Mouse (Mus musculus): ENCODE results near the gene Adcy7.

The Adcy7 gene

DNA sequence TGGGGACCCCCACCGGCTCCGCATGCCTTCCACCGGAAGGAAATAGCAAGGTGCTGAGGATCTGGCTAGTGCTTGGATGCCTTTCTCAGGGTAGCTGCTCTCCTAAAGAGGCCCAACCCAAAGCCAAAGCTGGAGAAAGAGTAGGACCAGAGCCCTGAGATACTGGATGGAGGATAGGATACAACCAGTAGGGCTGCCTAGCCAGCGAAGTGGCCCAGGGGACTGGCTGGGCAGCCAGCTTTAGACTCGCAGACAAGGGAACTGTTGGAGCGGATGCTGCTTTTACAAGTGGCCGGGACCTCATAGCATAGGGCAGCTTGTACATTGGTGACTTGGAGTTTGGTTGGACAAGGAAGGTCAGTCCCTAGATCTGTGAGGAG lies 838 bp downstream of the Adcy7 start:
- DNase-seq (ENCODE audit: extremely low spot score, low spot score): no peak

GRCm38 (mm10) chr8:88274090-88274489 lies 1.9 kb downstream of the Adcy7 start:
- DNase-seq (ENCODE audit: extremely low spot score, low spot score): no peak

DNA sequence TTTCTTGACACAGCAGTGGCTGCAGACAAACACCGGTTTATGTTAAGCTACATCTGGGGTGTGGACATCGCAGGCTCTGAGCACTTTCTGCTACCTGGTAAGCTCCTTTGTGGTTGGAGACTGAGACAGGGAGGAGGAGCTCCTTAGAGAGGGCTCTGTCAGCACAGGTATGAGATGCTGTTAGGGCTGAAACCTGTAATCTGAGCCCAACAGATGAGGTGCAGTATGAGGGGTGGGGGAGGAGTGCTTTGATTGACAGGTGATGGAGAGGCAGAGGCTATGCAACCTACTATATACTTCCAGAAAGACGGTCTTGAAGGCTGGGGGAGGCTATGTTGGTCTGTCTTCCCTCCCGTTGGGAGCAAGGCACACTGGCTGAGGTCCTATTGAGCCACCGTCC lies 7.0 kb downstream of the Adcy7 start:
- no peak for DNase-seq (ENCODE audit: extremely low spot score, low spot score)

DNA sequence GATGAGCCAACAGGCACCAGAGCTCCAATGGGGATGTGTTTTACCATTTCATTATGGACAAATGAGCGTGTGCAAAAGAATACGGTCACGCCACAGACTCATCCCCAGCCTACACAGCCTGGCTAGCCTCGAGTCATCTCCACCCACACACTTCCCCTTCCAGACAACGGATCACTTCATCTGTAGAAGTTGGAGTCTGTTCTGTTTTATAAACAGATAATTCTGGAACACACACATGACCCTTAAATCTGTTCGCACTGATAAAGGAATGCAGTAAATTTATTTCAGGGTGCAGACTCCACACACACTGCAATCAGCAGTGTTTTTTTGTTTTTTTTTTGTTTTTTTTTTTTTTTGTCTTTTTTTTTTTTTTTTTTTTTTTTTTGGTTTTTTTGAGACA lies 7.5 kb downstream of the Adcy7 start:
- no peak for DNase-seq (ENCODE audit: extremely low spot score, low spot score)

GRCm38 (mm10) chr8:88280904-88281303 lies 8.7 kb downstream of the Adcy7 start:
- no peak for DNase-seq (ENCODE audit: extremely low spot score, low spot score)

- DNase-seq (ENCODE audit: extremely low spot score, low spot score): peak; percentile 69
These were observed 10.5 kb downstream of the Adcy7 start for GRCm38 (mm10) chr8:88282684-88283083.

DNA sequence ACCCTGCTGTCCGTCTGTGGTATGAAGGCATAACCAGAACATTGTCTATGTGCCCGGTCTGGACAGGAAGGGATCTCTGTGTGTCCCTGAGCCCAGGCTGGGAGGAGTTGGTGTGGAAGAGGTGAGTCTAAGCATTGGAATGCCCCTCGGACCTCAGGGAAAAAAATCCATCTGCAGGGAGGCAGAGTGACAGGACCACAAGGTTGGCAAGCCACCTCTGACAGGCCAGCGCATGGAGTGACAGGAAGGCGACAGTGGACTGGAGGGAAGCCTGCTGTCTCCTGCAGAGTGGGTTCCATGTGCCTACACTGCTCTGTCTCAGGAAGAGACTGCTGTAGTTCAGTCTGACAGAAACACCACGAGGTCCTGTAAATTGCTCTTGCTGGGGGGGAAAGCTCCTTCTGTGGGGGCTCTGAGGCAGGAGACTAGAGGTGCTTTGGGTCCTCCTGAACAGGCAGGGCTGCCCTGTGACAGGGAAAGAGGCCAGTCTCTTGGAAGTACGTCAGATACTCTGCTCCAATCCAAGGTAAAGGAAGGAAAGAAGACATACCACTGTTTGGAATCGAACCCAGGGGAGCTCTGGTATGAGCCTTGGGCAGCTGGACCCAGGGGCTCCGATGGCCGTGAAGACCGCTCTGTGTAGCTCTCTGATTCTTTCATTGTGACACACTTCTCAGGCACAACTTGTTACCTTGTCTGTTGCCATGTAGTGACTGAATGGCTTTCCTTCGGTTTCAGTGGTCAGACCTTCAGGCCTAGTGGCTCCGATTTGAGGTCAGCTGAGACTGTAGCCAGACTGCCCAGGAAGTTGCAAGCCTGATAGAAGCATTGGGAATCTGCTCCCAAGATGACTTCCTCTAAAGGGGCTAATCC lies 11.3 kb downstream of the Adcy7 start:
- DNase-seq (ENCODE audit: extremely low spot score, low spot score): no peak

DNA sequence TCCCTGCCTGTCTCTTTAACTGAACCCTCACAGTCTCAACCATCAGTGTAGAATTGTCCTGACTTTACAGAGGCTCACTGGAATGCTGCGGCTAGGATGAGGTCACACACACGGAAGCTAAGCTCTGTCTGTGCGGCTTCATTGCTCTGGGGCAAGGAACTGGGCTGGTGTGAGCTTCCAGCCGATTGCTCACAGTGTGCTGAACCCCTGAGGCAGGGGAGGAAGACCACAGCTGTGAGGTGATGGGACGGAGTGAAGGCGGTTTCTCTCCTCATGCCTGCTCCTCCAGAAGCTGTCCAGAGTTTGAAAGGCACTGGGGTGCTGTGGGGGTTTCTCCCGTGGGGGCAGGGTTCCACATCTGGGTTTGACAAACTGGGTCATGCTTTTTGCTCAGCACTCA lies 12.5 kb downstream of the Adcy7 start:
- DNase-seq (ENCODE audit: extremely low spot score, low spot score): no peak

- DNase-seq (ENCODE audit: extremely low spot score, low spot score): no peak
These were observed 13.5 kb downstream of the Adcy7 start for GRCm38 (mm10) chr8:88285469-88286356.

DNA sequence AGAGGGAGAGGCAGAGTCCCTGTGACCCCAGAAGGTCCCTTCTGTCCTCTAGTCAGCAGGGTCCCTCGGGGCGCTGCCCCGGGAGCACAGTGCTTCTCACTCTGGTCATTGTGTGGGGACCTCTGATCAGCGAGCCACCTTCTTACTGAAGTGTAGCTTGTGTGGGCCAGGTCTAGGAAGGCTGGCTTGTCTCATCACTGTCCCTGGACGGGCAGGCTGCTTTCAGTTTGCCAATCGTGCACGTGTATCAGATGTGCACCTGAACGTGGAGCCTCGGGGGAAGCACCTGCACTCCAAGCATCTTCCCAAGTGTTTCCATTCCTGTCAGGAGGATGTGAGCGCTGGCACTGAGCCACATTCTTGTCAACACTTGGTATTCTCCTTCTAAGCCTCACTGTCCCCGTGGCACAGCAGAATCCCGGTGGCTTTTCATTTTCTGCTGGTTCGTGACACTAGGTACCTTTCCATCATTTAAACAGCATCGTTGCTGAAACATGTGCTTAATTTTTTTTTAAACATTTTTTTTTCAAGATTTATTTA lies 14.3 kb downstream of the Adcy7 start:
- DNase-seq (ENCODE audit: extremely low spot score, low spot score): no peak

DNA sequence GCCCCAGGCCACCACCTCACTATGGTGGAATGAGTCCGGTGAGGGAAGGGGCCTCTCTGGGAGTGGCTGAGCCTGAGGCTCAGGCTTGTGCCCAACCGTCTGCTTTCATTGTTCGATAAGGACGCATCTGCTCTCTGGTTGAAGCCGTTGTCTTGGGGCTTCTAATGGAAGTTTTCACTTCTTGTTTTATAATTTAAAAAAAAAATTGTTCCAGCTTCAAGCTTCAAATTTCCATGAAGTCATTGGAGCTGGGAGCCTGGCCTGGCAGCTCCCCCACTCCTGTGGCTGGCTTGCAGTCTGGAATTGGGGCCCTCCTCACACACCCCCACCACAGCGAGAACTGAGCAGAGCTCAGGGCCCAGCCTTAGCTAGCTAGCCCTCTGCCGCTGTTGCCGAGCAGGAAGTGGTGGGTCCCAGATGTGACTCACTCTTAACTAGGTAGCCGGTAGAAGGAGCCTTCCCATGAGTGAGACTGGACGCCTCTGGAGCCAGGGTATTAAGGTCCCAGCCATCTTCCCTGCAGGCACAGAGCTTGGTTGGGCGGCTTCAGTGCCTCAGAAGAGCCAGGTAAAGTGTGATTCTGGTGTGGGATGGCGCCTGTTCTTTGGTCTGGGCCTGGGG lies 16.5 kb downstream of the Adcy7 start:
- DNase-seq (ENCODE audit: extremely low spot score, low spot score): no peak

DNA sequence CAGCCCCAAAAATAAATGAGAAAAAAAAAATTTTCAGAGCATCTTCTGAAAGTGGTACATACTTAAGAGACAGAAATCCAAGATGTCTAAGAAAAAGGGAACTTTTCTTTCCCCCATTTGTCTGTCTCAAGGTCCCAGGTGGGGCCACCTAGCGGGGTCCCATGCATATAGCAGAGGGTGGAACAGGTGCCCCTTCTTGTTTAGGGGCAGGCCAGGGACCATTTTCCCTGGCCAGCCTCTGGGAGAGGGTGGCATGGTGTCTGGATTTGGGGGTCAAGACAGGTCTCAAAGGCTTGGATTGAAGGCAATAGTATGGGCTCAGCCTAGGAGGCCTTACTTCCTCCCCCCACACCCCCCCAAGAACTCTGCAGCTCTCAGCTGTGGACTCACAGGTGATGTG lies 17.7 kb downstream of the Adcy7 start:
- DNase-seq (ENCODE audit: extremely low spot score, low spot score): no peak

DNA sequence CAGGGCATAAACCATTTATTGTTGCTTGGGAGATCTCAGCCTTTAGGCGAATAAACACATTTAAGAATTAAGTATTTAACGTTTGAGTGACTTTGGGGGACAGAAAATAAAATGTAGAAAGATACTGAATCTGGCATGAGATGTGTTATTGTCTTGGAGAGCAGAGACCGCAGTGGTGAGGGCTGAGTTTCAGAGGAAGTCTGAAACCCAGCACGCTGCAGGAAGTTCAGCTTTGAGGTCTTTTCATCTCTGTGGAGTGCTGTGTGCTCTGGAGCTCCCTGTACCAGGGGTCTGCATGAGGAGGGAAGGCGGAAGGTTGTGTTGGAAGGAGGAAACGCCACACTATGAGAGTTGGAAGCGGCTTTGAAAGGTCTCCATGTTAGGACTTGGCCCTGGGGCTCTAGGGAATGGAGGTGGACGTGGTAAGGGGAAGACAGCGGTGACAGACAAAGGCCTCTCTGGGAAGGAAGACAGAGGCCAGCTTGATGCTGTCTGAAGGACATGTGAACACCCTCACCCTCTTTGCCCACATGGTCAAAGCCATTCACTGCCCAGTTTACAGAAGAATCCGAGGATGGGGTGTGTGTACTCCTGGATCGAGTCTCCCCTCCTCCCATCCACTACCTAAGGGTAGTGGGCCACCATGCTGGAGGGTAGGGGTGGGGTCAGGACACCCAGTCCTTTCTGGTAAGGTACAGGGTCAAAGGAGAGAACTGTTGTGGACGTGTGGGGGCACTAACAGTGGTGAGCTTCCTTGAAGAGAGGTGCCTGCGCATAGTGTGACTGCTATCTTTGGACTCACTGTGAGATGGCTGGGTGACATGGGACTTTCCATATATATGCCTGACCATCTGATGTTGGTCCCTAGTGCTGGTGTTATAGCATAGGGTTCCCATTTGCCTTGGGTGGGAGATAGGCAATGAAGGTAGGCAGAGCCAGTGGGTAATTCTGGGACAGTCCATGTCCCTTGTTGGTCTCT lies 18.4 kb downstream of the Adcy7 start:
- DNase-seq (ENCODE audit: extremely low spot score, low spot score): no peak

- no peak for DNase-seq (ENCODE audit: extremely low spot score, low spot score)
These were observed 19.1 kb downstream of the Adcy7 start for GRCm38 (mm10) chr8:88291305-88291690.

GRCm38 (mm10) chr8:88292926-88293325 lies 20.7 kb downstream of the Adcy7 start:
- no peak for DNase-seq (ENCODE audit: extremely low spot score, low spot score)

GRCm38 (mm10) chr8:88293590-88294356 lies 21.6 kb downstream of the Adcy7 start:
- DNase-seq (ENCODE audit: extremely low spot score, low spot score): no peak

- no peak for DNase-seq (ENCODE audit: extremely low spot score, low spot score)
These were observed 22.8 kb downstream of the Adcy7 start for GRCm38 (mm10) chr8:88294977-88295376.

DNA sequence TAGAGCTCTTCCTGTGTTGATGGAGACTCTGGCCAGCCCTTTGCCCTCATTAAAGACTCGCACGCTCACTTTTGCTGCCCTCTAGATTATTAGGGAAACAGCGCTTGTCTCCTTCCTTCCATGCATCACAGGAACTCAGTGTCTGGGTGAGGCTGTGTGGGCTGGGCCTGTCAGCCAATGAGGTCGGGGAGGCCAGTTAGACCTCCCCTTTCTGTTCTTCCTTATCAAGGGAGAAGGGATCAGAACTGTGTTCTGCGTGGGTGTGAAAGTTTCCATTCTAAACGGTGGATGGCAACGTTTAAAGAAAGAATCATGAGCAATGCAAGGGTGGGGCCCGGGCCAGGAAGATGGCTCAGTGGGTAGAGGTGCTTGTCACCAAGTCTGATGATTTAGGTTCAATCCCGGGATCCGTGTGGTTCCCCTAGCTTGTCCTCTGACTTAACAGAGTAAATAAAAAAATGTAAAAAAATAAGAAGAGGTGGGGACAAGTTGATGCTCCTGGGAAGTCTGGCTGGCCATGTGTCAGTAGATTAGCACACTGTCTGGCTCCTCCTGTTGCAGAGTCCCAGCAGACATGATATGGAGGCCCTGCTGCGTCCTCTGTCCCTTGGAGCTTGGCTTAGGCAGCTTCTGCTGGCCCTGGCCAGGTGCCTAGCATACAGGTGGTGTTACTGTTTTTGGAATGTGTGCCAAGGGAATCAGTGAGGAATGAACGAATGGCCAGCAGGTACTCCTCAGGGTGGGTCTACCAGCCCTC lies 26.0 kb downstream of the Adcy7 start:
- DNase-seq (ENCODE audit: extremely low spot score, low spot score): no peak

- no peak for DNase-seq (ENCODE audit: extremely low spot score, low spot score)
These were observed 26.5 kb downstream of the Adcy7 start for GRCm38 (mm10) chr8:88298733-88299103.
